Mouse (Mus musculus): ENCODE measurements around the gene Zdhhc16. TPM values are rescaled to one million over a fixed set of nuclear protein-coding genes. Genes with fewer than 3 reads are reported as not detected.
"Not testable (repeated sequence)": the region's sequence is repeated elsewhere in the genome, so short reads cannot be mapped to it uniquely, and the experiment has no call there.

The Zdhhc16 gene
- polyA plus RNA-seq, 1 experiment from 2014 or later = 69.2 TPM

DNA sequence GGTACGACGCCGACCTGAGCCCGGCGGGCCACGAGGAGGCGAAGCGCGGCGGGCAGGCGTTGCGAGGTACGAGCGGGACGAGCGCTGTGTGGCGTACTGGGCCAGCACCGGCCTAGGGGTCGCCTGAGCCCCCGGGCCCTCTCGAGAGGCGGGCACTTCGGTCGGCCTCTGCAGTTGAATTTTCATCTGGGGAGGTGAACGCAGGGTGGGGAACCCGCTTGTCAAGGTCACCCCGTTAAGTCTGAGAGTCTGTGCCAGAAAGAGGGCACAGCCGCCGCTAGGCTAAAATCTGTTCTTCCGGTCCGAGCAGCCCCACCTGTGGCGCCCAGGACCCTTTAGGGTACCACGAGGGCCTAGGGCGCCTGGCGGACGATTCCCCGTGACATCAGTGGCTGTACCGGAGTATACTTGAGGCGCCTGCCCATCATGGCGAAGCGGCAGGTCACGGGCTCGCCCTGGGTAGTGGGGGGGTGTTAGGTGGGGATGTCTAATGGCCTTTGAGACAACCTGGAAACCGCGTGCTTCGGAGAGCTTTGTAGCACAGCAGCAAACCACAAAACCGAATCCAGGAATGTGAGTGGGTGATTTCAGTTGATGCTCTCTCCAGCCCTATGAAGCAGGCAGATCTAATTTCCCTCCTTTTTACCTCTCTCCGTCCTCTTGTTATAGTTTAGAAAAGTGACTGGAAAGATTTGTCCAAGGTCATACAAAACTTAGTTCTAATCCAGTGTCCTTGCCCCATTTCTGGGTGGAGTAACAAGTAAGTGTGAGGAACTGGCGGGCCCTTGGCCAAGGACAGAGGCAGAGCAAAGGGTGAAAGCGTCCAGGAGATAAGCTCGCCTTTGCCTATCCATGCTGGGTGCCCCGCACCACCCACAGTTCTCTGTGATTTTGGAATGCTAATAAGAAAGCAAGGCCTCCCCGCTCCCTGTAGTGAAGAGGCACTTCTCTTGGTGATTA is 20.9 kb upstream of the Zdhhc16 start:
- ATAC-seq (ENCODE audit: insufficient read depth, low FRiP score, low TSS enrichment) (peak; percentile 70), DNase-seq (ENCODE audit: low spot score) (peak; percentile 53)
- WGBS = under 1% methylated on average over 48 of the region's 53 CpGs
- H3K36me3 ChIP-seq (ENCODE audit: control insufficient read depth, insufficient read depth, low read length) = peaks cover 8% of the 10 kb centered on the region
- H3K4me2 ChIP-seq (ENCODE audit: low read depth) = peak overlapping the region; percentile 93
- H3K4me3 ChIP-seq (ENCODE audit: low read depth, low read length) = peak overlapping the region; percentile 96
- no peaks in the 10 kb centered on the region for H3K27me3 ChIP-seq (ENCODE audit: control insufficient read depth, insufficient read depth, low read length)
- 0 out of 2 replicates have a peak overlapping the region, but pooled peaks have one; percentile 53 for H3K27ac ChIP-seq (ENCODE audit: low read depth, low read length)
- peaks cover 14% of the 10 kb centered on the region for H3K4me1 ChIP-seq (ENCODE audit: control insufficient read depth, insufficient read depth, low read length)
- no peaks in the 10 kb centered on the region for H3K9me3 ChIP-seq (ENCODE audit: control insufficient read depth, low read length)
- H3K9ac ChIP-seq (ENCODE audit: low read length) = peak overlapping the region; percentile 84

DNA sequence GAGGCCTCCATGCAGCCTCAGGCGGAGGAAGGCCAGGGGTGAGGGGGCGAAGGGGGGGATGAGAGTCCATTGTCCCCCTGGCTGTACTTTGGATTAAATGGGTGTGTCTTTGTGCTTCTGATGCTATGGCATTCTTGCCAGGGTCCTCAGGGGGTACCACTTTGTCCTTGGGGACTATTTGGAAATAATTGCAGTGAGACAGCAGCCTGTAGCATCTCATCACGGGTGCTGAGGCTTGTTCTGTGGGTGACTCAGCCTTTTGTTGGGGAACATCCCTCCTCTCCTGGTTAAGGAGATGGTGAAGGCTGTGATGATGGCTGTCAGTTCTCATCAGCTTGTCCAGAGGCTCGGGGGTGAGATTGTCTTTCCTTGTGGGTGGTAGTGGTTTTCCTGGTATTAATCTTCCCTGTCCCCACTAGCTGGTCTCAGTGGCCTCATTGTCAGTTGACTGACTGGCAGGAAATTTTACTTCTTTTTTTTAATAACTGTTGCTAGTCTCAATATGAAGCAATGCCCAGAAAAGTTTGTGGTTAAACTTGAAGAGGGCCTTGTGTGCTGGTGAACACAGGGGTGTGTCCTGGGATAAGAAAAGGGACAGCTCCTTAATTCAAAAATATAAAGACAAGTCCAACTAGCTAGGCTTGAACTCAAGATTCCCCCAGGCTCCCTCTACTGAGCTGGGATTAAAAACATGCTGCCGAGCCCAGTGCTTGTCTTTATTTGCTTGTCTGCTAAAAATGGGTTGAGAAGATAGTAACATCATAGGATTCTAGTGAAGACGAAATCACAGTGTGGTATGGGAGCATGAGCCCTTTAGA is 19.3 kb upstream of the Zdhhc16 start:
- no peak for DNase-seq (ENCODE audit: low spot score)
- no peak overlapping the region for H3K27ac ChIP-seq (ENCODE audit: low read depth, low read length)
- peak overlapping the region; percentile 84 for H3K9ac ChIP-seq (ENCODE audit: low read length)
- H3K27me3 ChIP-seq (ENCODE audit: control insufficient read depth, insufficient read depth, low read length) = no peaks in the 10 kb centered on the region
- WGBS = 54% methylated on average over 6 of the region's 6 CpGs
- no peaks in the 10 kb centered on the region for H3K9me3 ChIP-seq (ENCODE audit: control insufficient read depth, low read length)
- H3K4me2 ChIP-seq (ENCODE audit: low read depth) = peak overlapping the region; percentile 93
- ATAC-seq (ENCODE audit: insufficient read depth, low FRiP score, low TSS enrichment) = no peak
- H3K36me3 ChIP-seq (ENCODE audit: control insufficient read depth, insufficient read depth, low read length) = peaks cover 10% of the 10 kb centered on the region
- H3K4me1 ChIP-seq (ENCODE audit: control insufficient read depth, insufficient read depth, low read length) = peaks cover 14% of the 10 kb centered on the region
- H3K4me3 ChIP-seq (ENCODE audit: low read depth, low read length) = peak overlapping the region; percentile 96

DNA sequence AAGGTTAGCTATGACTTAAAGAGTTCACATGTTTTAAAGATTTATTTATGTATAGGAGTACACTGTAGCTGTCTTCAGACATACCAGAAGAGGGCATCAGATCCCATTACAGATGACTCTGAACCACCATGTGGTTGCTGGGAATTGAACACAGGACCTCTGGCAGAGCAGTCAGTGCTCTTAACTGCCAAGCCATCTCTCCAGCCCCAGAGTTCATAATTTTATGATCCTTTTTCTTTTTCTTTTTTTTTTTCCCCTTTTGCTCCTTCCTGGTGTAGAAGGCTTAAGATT is 18.7 kb upstream of the Zdhhc16 start:
- Histone ChIP-seq H3K36me3 (ENCODE audit: control insufficient read depth, insufficient read depth, low read length) (peaks cover 11% of the 10 kb centered on the region), H3K4me2 (ENCODE audit: low read depth) (peak overlapping the region; percentile 93; the same call in 1 of the 2 replicates), H3K4me1 (ENCODE audit: control insufficient read depth, insufficient read depth, low read length) (peaks cover 14% of the 10 kb centered on the region)
- not testable (repeated sequence) for H3K27ac ChIP-seq (ENCODE audit: low read depth, low read length); ATAC-seq (ENCODE audit: insufficient read depth, low FRiP score, low TSS enrichment); DNase-seq (ENCODE audit: low spot score); H3K9ac ChIP-seq (ENCODE audit: low read length); H3K27me3 ChIP-seq (ENCODE audit: control insufficient read depth, insufficient read depth, low read length); H3K9me3 ChIP-seq (ENCODE audit: control insufficient read depth, low read length); H3K4me3 ChIP-seq (ENCODE audit: low read depth, low read length)

DNA sequence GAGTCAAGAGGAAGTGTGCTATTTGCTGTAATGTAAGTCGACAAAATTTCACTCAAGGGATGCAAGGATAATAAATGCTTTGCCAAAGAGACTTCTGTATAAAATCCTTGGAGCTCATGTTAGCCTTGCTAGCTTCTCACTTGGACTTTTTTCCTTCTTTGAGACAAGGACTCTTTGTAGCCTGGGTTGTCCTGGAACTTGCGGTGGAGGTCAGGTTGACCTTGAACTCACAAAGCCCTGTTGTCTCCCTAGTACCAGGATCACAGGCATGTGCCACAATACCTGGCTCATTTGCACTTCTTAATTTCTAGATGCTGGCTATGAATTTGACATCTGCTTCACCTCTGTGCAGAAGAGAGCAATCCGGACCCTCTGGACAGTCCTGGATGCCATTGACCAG is 18.0 kb upstream of the Zdhhc16 start:
- 95% methylated on average over 3 of the region's 3 CpGs for WGBS

DNA sequence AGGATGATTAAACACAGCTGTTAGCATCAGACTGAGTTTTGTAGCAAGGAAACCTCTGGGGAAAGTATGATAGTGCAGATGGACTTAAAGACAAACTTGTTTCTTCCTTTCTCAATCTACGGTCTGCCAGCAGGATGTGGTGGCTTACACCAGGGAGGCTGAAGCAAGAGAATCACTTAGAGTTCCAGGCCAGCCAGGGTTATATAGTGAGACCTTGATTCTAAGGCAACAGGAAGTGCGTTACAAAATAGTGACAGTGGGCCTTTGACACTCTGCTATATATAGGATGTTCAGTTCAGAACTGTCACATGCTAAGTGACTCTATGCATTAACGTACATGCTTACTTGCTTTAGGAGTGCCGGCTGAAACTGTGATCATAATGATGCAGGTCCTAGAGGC is 16.4 kb upstream of the Zdhhc16 start:
- H3K36me3 ChIP-seq (ENCODE audit: control insufficient read depth, insufficient read depth, low read length) = peaks cover 11% of the 10 kb centered on the region
- DNase-seq (ENCODE audit: low spot score) (no peak), ATAC-seq (ENCODE audit: insufficient read depth, low FRiP score, low TSS enrichment) (no peak)
- no peaks in the 10 kb centered on the region for H3K27me3 ChIP-seq (ENCODE audit: control insufficient read depth, insufficient read depth, low read length)
- no peak overlapping the region for H3K9ac ChIP-seq (ENCODE audit: low read length)
- H3K4me1 ChIP-seq (ENCODE audit: control insufficient read depth, insufficient read depth, low read length) = peaks cover 14% of the 10 kb centered on the region
- H3K4me3 ChIP-seq (ENCODE audit: low read depth, low read length) = no peak overlapping the region
- 94% methylated on average over 4 of the region's 4 CpGs for WGBS
- H3K9me3 ChIP-seq (ENCODE audit: control insufficient read depth, low read length) = no peaks in the 10 kb centered on the region
- no peak overlapping the region for H3K27ac ChIP-seq (ENCODE audit: low read depth, low read length)
- no peak overlapping the region for H3K4me2 ChIP-seq (ENCODE audit: low read depth)

More for the DNA sequence above, 18.0 kb upstream of the Zdhhc16 start:
- H3K27me3 ChIP-seq (ENCODE audit: control insufficient read depth, insufficient read depth, low read length) = no peaks in the 10 kb centered on the region
- H3K9ac ChIP-seq (ENCODE audit: low read length) = no peak overlapping the region
- no peak for ATAC-seq (ENCODE audit: insufficient read depth, low FRiP score, low TSS enrichment)
- no peak for DNase-seq (ENCODE audit: low spot score)
- H3K4me2 ChIP-seq (ENCODE audit: low read depth) = no peak overlapping the region
- peaks cover 14% of the 10 kb centered on the region for H3K4me1 ChIP-seq (ENCODE audit: control insufficient read depth, insufficient read depth, low read length)
- H3K36me3 ChIP-seq (ENCODE audit: control insufficient read depth, insufficient read depth, low read length) = peaks cover 11% of the 10 kb centered on the region
- H3K9me3 ChIP-seq (ENCODE audit: control insufficient read depth, low read length) = no peaks in the 10 kb centered on the region
- H3K4me3 ChIP-seq (ENCODE audit: low read depth, low read length) = no peak overlapping the region
- no peak overlapping the region for H3K27ac ChIP-seq (ENCODE audit: low read depth, low read length)

DNA sequence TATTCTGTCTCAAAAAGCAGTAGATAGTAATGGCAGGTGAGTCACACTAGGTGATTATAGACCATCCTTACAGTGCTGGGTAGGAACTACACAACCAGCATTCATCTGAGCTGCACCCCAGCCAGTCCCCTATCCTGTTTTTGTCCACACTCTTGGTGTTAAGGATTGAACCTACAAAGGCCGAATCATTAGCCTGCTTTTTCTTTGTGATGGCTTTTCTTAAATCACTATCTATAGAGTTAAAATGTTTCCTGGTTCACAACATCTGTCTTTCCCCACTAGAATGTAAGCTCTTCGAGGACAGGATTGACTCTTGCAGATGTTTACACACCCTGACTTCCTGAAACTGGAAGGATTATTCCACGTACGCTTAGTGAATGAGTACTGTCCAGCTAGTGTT is 13.8 kb upstream of the Zdhhc16 start:
- Histone ChIP-seq H3K4me1 (ENCODE audit: control insufficient read depth, insufficient read depth, low read length) (no peaks in the 10 kb centered on the region), H3K9me3 (ENCODE audit: control insufficient read depth, low read length) (no peaks in the 10 kb centered on the region), H3K36me3 (ENCODE audit: control insufficient read depth, insufficient read depth, low read length) (peaks cover 11% of the 10 kb centered on the region), H3K4me3 (ENCODE audit: low read depth, low read length) (no peak overlapping the region), H3K27ac (ENCODE audit: low read depth, low read length) (no peak overlapping the region), H3K27me3 (ENCODE audit: control insufficient read depth, insufficient read depth, low read length) (no peaks in the 10 kb centered on the region), H3K4me2 (ENCODE audit: low read depth) (no peak overlapping the region), H3K9ac (ENCODE audit: low read length) (no peak overlapping the region)
- WGBS = 77% methylated on average over 4 of the region's 4 CpGs
- ATAC-seq (ENCODE audit: insufficient read depth, low FRiP score, low TSS enrichment) (no peak), DNase-seq (ENCODE audit: low spot score) (no peak)

DNA sequence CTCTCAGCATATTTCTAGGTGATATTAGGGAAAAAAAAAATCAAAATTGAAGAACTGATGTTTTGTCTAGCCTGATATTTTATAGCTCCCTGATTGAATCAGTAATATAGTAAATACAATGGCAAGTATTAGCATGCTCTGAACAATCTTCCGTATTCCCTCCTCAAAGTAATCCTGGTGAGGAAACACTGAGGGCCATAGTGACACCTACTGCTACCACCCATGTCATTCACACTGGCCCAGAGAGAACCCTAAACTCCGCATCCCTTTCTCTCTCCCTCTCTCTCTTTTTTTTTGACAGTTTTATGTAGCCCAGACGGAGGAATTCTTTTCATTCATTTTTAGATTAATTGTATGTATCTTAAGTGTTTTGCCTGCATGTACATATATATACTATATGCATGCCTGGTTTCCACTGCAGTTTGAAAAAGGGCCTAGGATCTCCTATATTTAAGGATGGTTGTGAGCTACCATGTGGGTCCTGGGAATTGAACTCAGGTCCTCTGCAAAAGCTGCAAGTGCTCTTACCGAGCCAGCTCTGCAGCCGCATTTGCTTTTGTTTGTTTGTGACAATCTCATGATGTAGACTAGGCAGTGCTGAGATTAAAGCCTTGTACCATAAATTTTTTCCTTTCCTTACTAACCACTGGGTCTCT is 12.7 kb upstream of the Zdhhc16 start:
- Histone ChIP-seq H3K27ac (ENCODE audit: low read depth, low read length) (no peak overlapping the region), H3K27me3 (ENCODE audit: control insufficient read depth, insufficient read depth, low read length) (no peaks in the 10 kb centered on the region), H3K4me1 (ENCODE audit: control insufficient read depth, insufficient read depth, low read length) (no peaks in the 10 kb centered on the region), H3K9me3 (ENCODE audit: control insufficient read depth, low read length) (no peaks in the 10 kb centered on the region), H3K4me3 (ENCODE audit: low read depth, low read length) (no peak overlapping the region), H3K36me3 (ENCODE audit: control insufficient read depth, insufficient read depth, low read length) (peaks cover 11% of the 10 kb centered on the region), H3K4me2 (ENCODE audit: low read depth) (no peak overlapping the region), H3K9ac (ENCODE audit: low read length) (no peak overlapping the region)
- DNase-seq (ENCODE audit: low spot score) (no peak), ATAC-seq (ENCODE audit: insufficient read depth, low FRiP score, low TSS enrichment) (no peak)
- WGBS = 78% methylated on average over 5 of the region's 5 CpGs

DNA sequence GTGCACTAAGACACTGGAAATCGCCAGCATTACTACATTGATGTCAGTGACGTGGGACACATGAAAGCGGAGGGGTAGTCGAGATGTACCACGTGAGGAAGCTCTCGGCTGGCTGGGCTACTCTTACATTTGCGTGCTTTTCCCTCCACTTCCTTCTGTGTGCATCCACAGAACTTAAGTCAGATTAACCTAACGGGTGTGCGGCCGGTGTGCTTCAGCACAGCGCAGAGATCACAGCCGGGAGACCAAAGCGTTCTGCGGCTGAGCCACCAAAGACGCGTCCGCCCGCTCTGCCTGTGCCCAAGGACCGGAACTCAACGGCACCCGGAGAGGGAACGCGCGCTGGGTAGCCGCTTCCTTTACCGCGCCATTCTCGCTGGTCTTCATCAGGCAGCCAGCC is 594 bp upstream of the Zdhhc16 start:
- WGBS = under 1% methylated on average over 28 of the region's 28 CpGs
- Histone ChIP-seq H3K27me3 (ENCODE audit: control insufficient read depth, insufficient read depth, low read length) (no peaks in the 10 kb centered on the region), H3K9ac (ENCODE audit: low read length) (peak overlapping the region; percentile 76), H3K9me3 (ENCODE audit: control insufficient read depth, low read length) (no peaks in the 10 kb centered on the region), H3K4me3 (ENCODE audit: low read depth, low read length) (peak overlapping the region; percentile 97), H3K27ac (ENCODE audit: low read depth, low read length) (peak overlapping the region; percentile 53; the same call in 1 of the 2 replicates), H3K4me1 (ENCODE audit: control insufficient read depth, insufficient read depth, low read length) (peaks cover 13% of the 10 kb centered on the region), H3K4me2 (ENCODE audit: low read depth) (peak overlapping the region; percentile 81), H3K36me3 (ENCODE audit: control insufficient read depth, insufficient read depth, low read length) (peaks cover 5% of the 10 kb centered on the region; the same call in 1 of the 2 replicates)
- DNase-seq (ENCODE audit: low spot score) (peak; percentile 19), ATAC-seq (ENCODE audit: insufficient read depth, low FRiP score, low TSS enrichment) (no peak)
